Mouse (Mus musculus) hindbrain, embryonic 10.5 days (tissue): ENCODE measurements around the gene Phlda1. TPM values are rescaled to one million over a fixed set of nuclear protein-coding genes. Genes with fewer than 3 reads are reported as not detected.
"Not testable (repeated sequence)": the region's sequence is repeated elsewhere in the genome, so short reads cannot be mapped to it uniquely, and the experiment has no call there.

ENCODE experiments used
- DNase-seq: peaks from one replicate; pipeline ENCODE4 v3.0.0-alpha.2; 2017; ENCODE audit warnings: low spot score
- H3K27ac ChIP-seq: fragments of 300-500 bp; sonication (generic); 2 replicates; pipeline ENCODE4 v1.5.1; 2016; ENCODE audit warnings: mild to moderate bottlenecking, moderate library complexity
- H3K27me3 ChIP-seq: fragments of 300-500 bp; sonication (generic); 2 replicates; pipeline ENCODE4 v1.6.1; 2016; ENCODE audit warnings: mild to moderate bottlenecking; ENCODE audit not compliant: poor library complexity, insufficient read depth, severe bottlenecking
- H3K36me3 ChIP-seq: fragments of 300-500 bp; sonication (generic); 2 replicates; pipeline ENCODE4 v1.6.1; 2016; ENCODE audit warnings: mild to moderate bottlenecking, moderate library complexity
- H3K4me1 ChIP-seq: fragments of 300-500 bp; sonication (generic); replicated peaks from 2 replicates; pipeline ENCODE4 v1.6.1; 2016; ENCODE audit warnings: mild to moderate bottlenecking
- H3K4me3 ChIP-seq: fragments of 300-500 bp; sonication (generic); 2 replicates; pipeline ENCODE4 v1.5.1; 2016; ENCODE audit warnings: mild to moderate bottlenecking, moderate library complexity
- H3K9me3 ChIP-seq: fragments of 300-500 bp; sonication (generic); 2 replicates; pipeline ENCODE4 v1.6.1; 2016; ENCODE audit warnings: mild to moderate bottlenecking, moderate library complexity
- WGBS: fragments of 180-500 bp; shearing (Covaris S2); methylation state at CpG from one replicate; pipeline ENCODE4 v1.1.7; 2016; 5-methylcytosine and 5-hydroxymethylcytosine counted together
- polyA plus RNA-seq: library from polyadenylated mRNA; unstranded; fragments of >200 nt; fragmentation: Nextera tagmentation; extraction: Ambion mirVana; gene quantifications from 2 replicates; pipeline ENCODE4 v1.2.1, GENCODE M21; 2016

Phlda1 gene
- polyA plus RNA-seq, 1 experiment from 2014 or later, result 36.9 TPM

- H3K27me3 ChIP-seq, result no peaks in the 10 kb centered on the region
- no peak overlapping the region for H3K4me3 ChIP-seq
- peaks cover 34% of the 10 kb centered on the region for H3K4me1 ChIP-seq
- peaks cover 78% of the 10 kb centered on the region for H3K36me3 ChIP-seq
- no peak overlapping the region for H3K27ac ChIP-seq
- DNase-seq, result no peak
- no peaks in the 10 kb centered on the region for H3K9me3 ChIP-seq
- 84% methylated on average over 5 of the region's 5 CpGs for WGBS
Measured at GRCm38 (mm10) chr10:111479599-111479998, 26.5 kb upstream of the Phlda1 start.

- Histone ChIP-seq H3K4me1 (peaks cover 10% of the 10 kb centered on the region; the same call in 1 of the 2 replicates), H3K4me3 (no peak overlapping the region), H3K9me3 (no peaks in the 10 kb centered on the region), H3K27me3 (no peaks in the 10 kb centered on the region), H3K36me3 (peaks cover 90% of the 10 kb centered on the region), H3K27ac (no peak overlapping the region)
- DNase-seq, result no peak
- 90% methylated on average over 2 of the region's 2 CpGs for WGBS
Measured at GRCm38 (mm10) chr10:111482654-111483053, 23.4 kb upstream of the Phlda1 start.

- H3K36me3 ChIP-seq, result peaks cover 95% of the 10 kb centered on the region
- H3K27ac ChIP-seq, result no peak overlapping the region
- H3K9me3 ChIP-seq, result no peaks in the 10 kb centered on the region
- H3K27me3 ChIP-seq, result no peaks in the 10 kb centered on the region
- H3K4me3 ChIP-seq, result no peak overlapping the region
- WGBS, result 91% methylated on average over 5 of the region's 5 CpGs
- H3K4me1 ChIP-seq, result peaks cover 7% of the 10 kb centered on the region; the same call in 1 of the 2 replicates
- DNase-seq, result no peak
Measured at GRCm38 (mm10) chr10:111484079-111484478, 22.0 kb upstream of the Phlda1 start.

- Histone ChIP-seq H3K36me3 (peaks cover 100% of the 10 kb centered on the region), H3K4me1 (no peaks in the 10 kb centered on the region), H3K9me3 (no peaks in the 10 kb centered on the region), H3K27ac (no peak overlapping the region), H3K4me3 (no peak overlapping the region), H3K27me3 (no peaks in the 10 kb centered on the region)
- DNase-seq, result no peak
- WGBS, result 90% methylated on average over 2 of the region's 2 CpGs
Measured at GRCm38 (mm10) chr10:111488793-111489192, 17.3 kb upstream of the Phlda1 start.

- not testable (repeated sequence) for H3K9me3 ChIP-seq, H3K4me1 ChIP-seq, H3K27ac ChIP-seq, H3K4me3 ChIP-seq, H3K27me3 ChIP-seq, DNase-seq
- H3K36me3 ChIP-seq, result peaks cover 99% of the 10 kb centered on the region
- WGBS, result 90% methylated on average over 4 of the region's 4 CpGs
Measured at GRCm38 (mm10) chr10:111490079-111490478, 16.0 kb upstream of the Phlda1 start.

- H3K9me3 ChIP-seq, result no peaks in the 10 kb centered on the region
- no peak for DNase-seq
- H3K4me3 ChIP-seq, result no peak overlapping the region
- WGBS, result 92% methylated on average over 7 of the region's 7 CpGs
- H3K4me1 ChIP-seq, result no peaks in the 10 kb centered on the region
- H3K27ac ChIP-seq, result no peak overlapping the region
- H3K36me3 ChIP-seq, result peaks cover 79% of the 10 kb centered on the region
- H3K27me3 ChIP-seq, result no peaks in the 10 kb centered on the region
Measured at GRCm38 (mm10) chr10:111495888-111496287, 10.2 kb upstream of the Phlda1 start.

- H3K4me3 ChIP-seq, result no peak overlapping the region
- no peaks in the 10 kb centered on the region for H3K27me3 ChIP-seq
- no peak for DNase-seq
- H3K4me1 ChIP-seq, result peaks cover 9% of the 10 kb centered on the region; the same call in 1 of the 2 replicates
- 76% methylated on average over 6 of the region's 6 CpGs for WGBS
- H3K27ac ChIP-seq, result no peak overlapping the region
- peaks cover 41% of the 10 kb centered on the region for H3K36me3 ChIP-seq
- H3K9me3 ChIP-seq, result no peaks in the 10 kb centered on the region
Measured at GRCm38 (mm10) chr10:111499892-111500291, 6.2 kb upstream of the Phlda1 start.

GRCm38 (mm10) chr10:111503071-111503470, 3.0 kb upstream of the Phlda1 start:
- no peaks in the 10 kb centered on the region for H3K9me3 ChIP-seq
- H3K4me3 ChIP-seq, result no peak overlapping the region
- H3K36me3 ChIP-seq, result peaks cover 9% of the 10 kb centered on the region
- no peaks in the 10 kb centered on the region for H3K27me3 ChIP-seq
- 3% methylated on average over 3 of the region's 3 CpGs for WGBS
- peak; percentile 73 for DNase-seq
- H3K4me1 ChIP-seq, result peaks cover 26% of the 10 kb centered on the region
- H3K27ac ChIP-seq, result no peak overlapping the region

GRCm38 (mm10) chr10:111503716-111504115, 2.4 kb upstream of the Phlda1 start:
- no peaks in the 10 kb centered on the region for H3K9me3 ChIP-seq
- H3K27me3 ChIP-seq, result no peaks in the 10 kb centered on the region
- peaks cover 30% of the 10 kb centered on the region for H3K4me1 ChIP-seq
- H3K36me3 ChIP-seq, result peaks cover 2% of the 10 kb centered on the region; the same call in 1 of the 2 replicates
- 46% methylated on average over 10 of the region's 10 CpGs for WGBS
- H3K27ac ChIP-seq, result no peak overlapping the region
- DNase-seq, result no peak
- no peak overlapping the region for H3K4me3 ChIP-seq

- WGBS, result 74% methylated on average over 1 of the region's 1 CpGs
- no peaks in the 10 kb centered on the region for H3K9me3 ChIP-seq
- no peaks in the 10 kb centered on the region for H3K36me3 ChIP-seq
- H3K4me1 ChIP-seq, result peaks cover 39% of the 10 kb centered on the region
- H3K27me3 ChIP-seq, result no peaks in the 10 kb centered on the region
- H3K4me3 ChIP-seq, result no peak overlapping the region
- DNase-seq, result no peak
- no peak overlapping the region for H3K27ac ChIP-seq
Measured at GRCm38 (mm10) chr10:111504606-111505005, 1.5 kb upstream of the Phlda1 start.

- Histone ChIP-seq H3K27ac (peak overlapping the region; percentile 93), H3K9me3 (no peaks in the 10 kb centered on the region), H3K4me3 (peak overlapping the region; percentile 76), H3K36me3 (no peaks in the 10 kb centered on the region), H3K27me3 (no peaks in the 10 kb centered on the region), H3K4me1 (peaks cover 47% of the 10 kb centered on the region)
- 57% methylated on average over 7 of the region's 7 CpGs for WGBS
- peak; percentile 24 for DNase-seq
Measured at GRCm38 (mm10) chr10:111505406-111505805, 680 bp upstream of the Phlda1 start.

GRCm38 (mm10) chr10:111506926-111507459, 907 bp downstream of the Phlda1 start:
- H3K9me3 ChIP-seq, result no peaks in the 10 kb centered on the region
- peak overlapping the region; percentile 93 for H3K27ac ChIP-seq
- peak overlapping the region; percentile 76 for H3K4me3 ChIP-seq
- peaks cover 54% of the 10 kb centered on the region for H3K4me1 ChIP-seq
- under 1% methylated on average over 23 of the region's 23 CpGs for WGBS
- no peak for DNase-seq
- no peaks in the 10 kb centered on the region for H3K36me3 ChIP-seq
- H3K27me3 ChIP-seq, result no peaks in the 10 kb centered on the region

- H3K27me3 ChIP-seq, result no peaks in the 10 kb centered on the region
- H3K4me1 ChIP-seq, result peaks cover 53% of the 10 kb centered on the region
- WGBS, result under 1% methylated on average over 38 of the region's 38 CpGs
- peak overlapping the region; percentile 93 for H3K27ac ChIP-seq
- peak; percentile 68 for DNase-seq
- H3K9me3 ChIP-seq, result no peaks in the 10 kb centered on the region
- H3K4me3 ChIP-seq, result peak overlapping the region; percentile 76
- no peaks in the 10 kb centered on the region for H3K36me3 ChIP-seq
Measured at GRCm38 (mm10) chr10:111507460-111508211, 1.6 kb downstream of the Phlda1 start.
